Mouse (Mus musculus) limb, embryonic 12.5 days (tissue): ENCODE measurements around the gene Ooep. TPM values are rescaled to one million over a fixed set of nuclear protein-coding genes. Genes with fewer than 3 reads are reported as not detected.
"Not testable (repeated sequence)": the region's sequence is repeated elsewhere in the genome, so short reads cannot be mapped to it uniquely, and the experiment has no call there.

Experiments used
- ATAC-seq: fragments of 200-750 bp; cut with Nextera tagmentation; 2 replicates; pipeline ENCODE4 v1.8.0; 2017; ENCODE audit warnings: low read depth, moderate TSS enrichment; ENCODE audit not compliant: insufficient number of reproducible peaks, insufficient read depth, low FRiP score, low TSS enrichment
- H3K27ac ChIP-seq: fragments of 300-500 bp; sonication (generic); 2 replicates; pipeline ENCODE4 v1.5.1; 2016; ENCODE audit warnings: mild to moderate bottlenecking, moderate library complexity
- H3K27me3 ChIP-seq: fragments of 300-500 bp; sonication (generic); 2 replicates; pipeline ENCODE4 v1.6.1; 2016; ENCODE audit warnings: mild to moderate bottlenecking, moderate library complexity
- H3K36me3 ChIP-seq: fragments of 300-500 bp; sonication (generic); 2 replicates; pipeline ENCODE4 v1.6.1; 2016; ENCODE audit warnings: mild to moderate bottlenecking, moderate library complexity
- H3K4me1 ChIP-seq: fragments of 300-500 bp; sonication (generic); replicated peaks from 2 replicates; pipeline ENCODE4 v1.6.1; 2016
- H3K4me2 ChIP-seq: fragments of 300-500 bp; sonication (generic); 2 replicates; pipeline ENCODE4 v1.6.1; 2016; ENCODE audit warnings: mild to moderate bottlenecking, moderate library complexity
- H3K4me3 ChIP-seq: fragments of 300-500 bp; sonication (generic); replicated peaks from 2 replicates; pipeline ENCODE4 v1.5.1; 2016; ENCODE audit warnings: mild to moderate bottlenecking
- H3K9ac ChIP-seq: fragments of 300-500 bp; sonication (generic); replicated peaks from 2 replicates; pipeline ENCODE4 v1.6.1; 2016; ENCODE audit warnings: mild to moderate bottlenecking, moderate library complexity
- H3K9me3 ChIP-seq: fragments of 300-500 bp; sonication (generic); 2 replicates; pipeline ENCODE4 v1.6.1; 2016; ENCODE audit warnings: mild to moderate bottlenecking, moderate library complexity
- WGBS: fragments of 180-500 bp; shearing (Covaris S2); methylation state at CpG from one replicate; pipeline ENCODE4 v1.1.7; 2016; 5-methylcytosine and 5-hydroxymethylcytosine counted together
- polyA plus RNA-seq: library from polyadenylated mRNA; unstranded; fragments of >200 nt; fragmentation: Nextera tagmentation; extraction: Ambion mirVana; gene quantifications from 2 replicates; pipeline ENCODE4 v1.2.1, GENCODE M21; 2016

Ooep gene
- polyA plus RNA-seq, 1 experiment from 2014 or later, result 2.5 TPM

GRCm38 (mm10) chr9:78365850-78366544, 12.5 kb downstream of the Ooep start:
- H3K27ac ChIP-seq, result no peak overlapping the region
- H3K4me1 ChIP-seq, result no peaks in the 10 kb centered on the region
- no peak overlapping the region for H3K4me2 ChIP-seq
- H3K4me3 ChIP-seq, result no peak overlapping the region
- 71% methylated on average over 13 of the region's 13 CpGs for WGBS
- H3K9ac ChIP-seq, result no peak overlapping the region
- H3K9me3 ChIP-seq, result no peaks in the 10 kb centered on the region
- no peaks in the 10 kb centered on the region for H3K27me3 ChIP-seq
- ATAC-seq, result no peak
- no peaks in the 10 kb centered on the region for H3K36me3 ChIP-seq

DNA sequence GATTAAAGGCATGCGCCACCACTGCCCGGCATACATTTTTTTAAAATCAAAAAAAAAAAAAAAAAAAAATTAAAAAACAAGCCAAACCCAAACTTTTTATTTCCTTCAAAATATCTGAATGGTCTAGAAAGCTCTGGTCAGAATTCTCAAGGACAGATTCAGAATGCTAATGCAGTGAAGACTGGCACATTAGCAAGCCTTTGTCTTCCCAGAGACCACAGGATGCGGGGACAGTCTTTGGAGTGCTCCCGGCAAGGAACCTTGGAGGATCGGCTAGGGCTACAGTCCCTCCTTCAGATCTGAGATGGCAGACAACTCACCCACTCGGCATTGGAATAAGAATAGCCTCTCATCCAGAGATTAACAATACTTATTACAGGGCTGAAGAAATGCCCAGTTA, 13.8 kb downstream of the Ooep start:
- no peak overlapping the region for H3K4me3 ChIP-seq
- no peak overlapping the region for H3K9ac ChIP-seq
- H3K4me1 ChIP-seq, result no peaks in the 10 kb centered on the region
- no peak overlapping the region for H3K27ac ChIP-seq
- no peak overlapping the region for H3K4me2 ChIP-seq
- no peaks in the 10 kb centered on the region for H3K27me3 ChIP-seq
- no peaks in the 10 kb centered on the region for H3K9me3 ChIP-seq
- 91% methylated on average over 6 of the region's 6 CpGs for WGBS
- no peaks in the 10 kb centered on the region for H3K36me3 ChIP-seq
- ATAC-seq, result no peak

GRCm38 (mm10) chr9:78363374-78363773, 15.2 kb downstream of the Ooep start:
- 63% methylated on average over 6 of the region's 6 CpGs for WGBS
- Histone ChIP-seq H3K27ac (no peak overlapping the region), H3K36me3 (no peaks in the 10 kb centered on the region), H3K4me3 (no peak overlapping the region), H3K4me2 (no peak overlapping the region), H3K9me3 (no peaks in the 10 kb centered on the region), H3K27me3 (no peaks in the 10 kb centered on the region), H3K4me1 (no peaks in the 10 kb centered on the region), H3K9ac (no peak overlapping the region)
- ATAC-seq, result no peak

DNA sequence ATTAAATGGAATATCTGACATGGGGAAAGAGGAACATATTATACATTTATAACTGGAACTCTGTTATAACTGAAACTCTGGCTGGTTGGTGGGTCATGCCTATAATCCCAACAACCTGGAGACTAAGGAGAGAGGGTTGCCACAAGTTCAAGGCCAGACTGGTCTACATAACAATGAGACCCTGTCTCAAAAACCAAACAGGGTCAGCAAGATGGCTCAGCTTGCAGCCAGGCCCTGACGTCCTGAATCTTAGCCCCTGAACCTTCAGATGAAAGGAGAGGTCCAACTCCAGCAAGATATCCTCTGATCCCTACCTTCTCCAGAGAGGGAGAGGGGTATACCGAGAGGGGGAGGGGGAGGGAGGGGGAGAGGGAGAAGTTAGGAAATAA, 18.0 kb downstream of the Ooep start:
- Histone ChIP-seq H3K9ac (no peak overlapping the region), H3K36me3 (no peaks in the 10 kb centered on the region), H3K27me3 (no peaks in the 10 kb centered on the region), H3K9me3 (no peaks in the 10 kb centered on the region), H3K27ac (no peak overlapping the region), H3K4me1 (no peaks in the 10 kb centered on the region), H3K4me3 (no peak overlapping the region), H3K4me2 (no peak overlapping the region)
- 21% methylated on average over 2 of the region's 2 CpGs for whole genome bisulfite sequencing
- no peak for ATAC-seq

DNA sequence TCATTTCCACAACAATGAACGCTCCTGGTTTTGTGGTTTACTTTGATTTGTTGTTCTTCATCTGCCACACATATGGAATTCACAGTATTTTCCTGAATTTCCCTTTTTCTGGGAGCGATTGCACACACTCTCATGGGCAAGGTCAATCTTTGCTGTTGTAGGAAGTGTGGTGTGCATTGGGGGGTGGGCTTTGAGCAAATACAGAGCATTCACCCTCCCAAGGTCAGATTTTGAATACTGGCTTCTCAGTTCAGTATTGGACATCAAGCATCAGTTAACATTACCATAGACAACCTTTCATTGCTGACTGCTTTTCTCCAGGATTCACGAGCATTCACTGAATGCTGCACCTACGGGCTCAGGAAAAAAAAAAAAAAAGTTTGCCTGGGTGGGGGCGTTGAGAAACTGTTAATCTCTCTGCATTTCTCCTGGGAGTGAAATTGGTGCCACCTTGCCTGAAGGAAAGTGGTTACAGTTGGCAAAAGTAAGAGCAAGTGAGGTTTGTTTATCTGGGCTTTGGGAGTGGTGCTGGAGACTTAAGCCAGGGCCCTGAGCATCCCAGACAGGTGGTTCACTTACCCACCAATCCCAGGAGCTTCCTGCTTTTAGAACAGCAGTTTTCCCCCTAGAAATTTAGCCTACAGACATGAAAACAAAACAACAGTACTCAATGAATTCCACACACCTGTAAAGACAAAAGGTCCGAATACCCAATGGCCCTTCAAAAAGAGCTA, 18.6 kb downstream of the Ooep start:
- Histone ChIP-seq H3K4me3 (no peak overlapping the region), H3K27me3 (no peaks in the 10 kb centered on the region), H3K4me2 (no peak overlapping the region), H3K9ac (no peak overlapping the region), H3K36me3 (no peaks in the 10 kb centered on the region), H3K4me1 (no peaks in the 10 kb centered on the region), H3K9me3 (no peaks in the 10 kb centered on the region), H3K27ac (no peak overlapping the region)
- WGBS, result 73% methylated on average over 6 of the region's 6 CpGs
- ATAC-seq, result no peak

DNA sequence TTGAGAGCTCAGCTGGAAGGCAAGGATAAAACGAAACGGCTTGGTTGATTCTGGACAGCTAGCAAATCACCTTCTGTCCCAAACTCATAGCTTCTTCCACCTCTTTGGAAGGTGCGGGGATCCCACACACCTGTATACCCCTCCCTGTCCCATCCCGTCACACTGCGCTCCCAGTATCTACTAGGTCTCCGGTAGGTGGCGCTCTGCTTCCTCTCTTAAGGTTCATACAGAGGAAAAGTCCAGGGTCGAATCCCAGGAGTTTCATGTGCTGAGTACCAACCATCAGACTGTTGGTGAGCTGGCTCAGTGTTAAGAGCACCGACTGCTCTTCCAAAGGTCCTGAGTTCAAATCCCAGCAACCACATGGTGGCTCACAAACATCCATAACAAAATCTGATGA, 20.5 kb downstream of the Ooep start:
- H3K27me3 ChIP-seq, result no peaks in the 10 kb centered on the region
- no peaks in the 10 kb centered on the region for H3K9me3 ChIP-seq
- H3K4me1 ChIP-seq, result no peaks in the 10 kb centered on the region
- WGBS, result 14% methylated on average over 9 of the region's 9 CpGs
- no peak overlapping the region for H3K27ac ChIP-seq
- H3K9ac ChIP-seq, result no peak overlapping the region
- no peaks in the 10 kb centered on the region for H3K36me3 ChIP-seq
- no peak overlapping the region for H3K4me2 ChIP-seq
- ATAC-seq, result no peak
- no peak overlapping the region for H3K4me3 ChIP-seq

DNA sequence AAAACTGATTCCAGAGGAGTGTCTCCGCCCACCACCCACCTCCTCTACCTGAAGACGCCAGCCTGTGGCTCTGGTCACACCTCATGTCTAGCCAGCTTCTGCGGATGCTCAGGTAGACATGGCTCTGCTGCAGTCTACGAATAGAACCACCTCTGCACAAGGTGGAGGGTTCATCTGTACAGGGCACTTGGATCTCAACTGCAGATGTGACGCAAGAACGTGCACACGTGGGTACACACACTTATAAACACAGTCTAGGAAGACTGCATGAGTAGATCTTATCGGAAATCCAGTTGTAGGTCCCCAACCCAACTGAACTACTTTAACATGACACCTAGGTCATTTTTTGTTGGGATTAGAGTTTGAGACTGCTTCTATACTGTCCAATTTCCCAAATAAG, 22.9 kb downstream of the Ooep start, which contains the start of gene Gsta2:
Gene Gsta2, minus strand, starts transcription at position 178 of the 400 bp plus-strand sequence.
- 85% methylated on average over 8 of the region's 8 CpGs for WGBS
- Histone ChIP-seq H3K9ac (no peak within 1 kb of the TSS), H3K4me1 (no peaks in the 10 kb centered on the region), H3K9me3 (no peaks in the 10 kb centered on the region), H3K36me3 (no peaks in the 10 kb centered on the region), H3K4me2 (no peak within 1 kb of the TSS), H3K4me3 (no peak within 1 kb of the TSS), H3K27ac (no peak within 1 kb of the TSS), H3K27me3 (no peaks in the 10 kb centered on the region)
- no peak for ATAC-seq

GRCm38 (mm10) chr9:78354665-78355578, 23.6 kb downstream of the Ooep start:
- H3K9ac ChIP-seq, result no peak overlapping the region

DNA sequence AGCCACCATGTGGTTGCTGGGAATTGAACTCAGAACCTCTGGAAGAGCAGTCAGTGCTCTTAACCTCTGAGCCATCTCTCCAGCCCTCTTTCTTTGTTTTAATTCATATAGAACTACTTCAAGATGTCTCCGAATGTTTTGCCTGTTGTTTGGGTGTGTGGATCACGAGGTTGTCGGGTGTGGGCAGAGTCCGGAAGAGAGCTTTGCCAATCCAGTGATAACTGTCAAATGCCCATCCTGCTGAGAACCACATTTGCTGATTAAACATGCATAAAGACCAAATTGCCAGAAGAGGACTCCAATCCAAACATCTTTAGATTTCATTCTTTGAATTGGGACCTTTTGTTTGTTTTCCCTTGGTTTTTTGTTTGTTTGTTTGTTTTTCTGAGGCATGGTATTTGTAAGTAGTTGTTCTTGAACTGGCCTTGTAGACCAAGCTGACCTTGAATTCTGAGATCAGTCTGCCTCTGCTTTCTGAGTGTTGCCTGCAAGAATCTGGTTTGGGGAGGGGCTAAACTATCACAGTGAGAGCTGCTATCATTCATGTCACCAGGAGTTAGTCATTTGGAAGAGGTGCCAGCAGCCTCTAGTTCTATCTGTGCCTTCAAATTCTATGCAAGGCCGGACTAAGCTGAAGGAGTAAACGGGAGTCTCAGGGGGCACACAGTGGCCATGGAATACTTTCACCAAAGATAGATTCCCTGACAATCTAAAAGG, 26.9 kb downstream of the Ooep start:
- 84% methylated on average over 6 of the region's 6 CpGs for WGBS
- H3K4me1 ChIP-seq, result no peaks in the 10 kb centered on the region
- no peaks in the 10 kb centered on the region for H3K9me3 ChIP-seq
- no peak overlapping the region for H3K27ac ChIP-seq
- ATAC-seq, result no peak
- H3K27me3 ChIP-seq, result no peaks in the 10 kb centered on the region
- no peak overlapping the region for H3K4me2 ChIP-seq
- H3K36me3 ChIP-seq, result no peaks in the 10 kb centered on the region
- no peak overlapping the region for H3K9ac ChIP-seq
- H3K4me3 ChIP-seq, result no peak overlapping the region

More at GRCm38 (mm10) chr9:78354665-78355578, 23.6 kb downstream of the Ooep start:
- ATAC-seq, result no peak
- Histone ChIP-seq H3K4me2 (no peak overlapping the region), H3K4me1 (no peaks in the 10 kb centered on the region), H3K9me3 (no peaks in the 10 kb centered on the region), H3K27ac (no peak overlapping the region), H3K4me3 (no peak overlapping the region), H3K36me3 (no peaks in the 10 kb centered on the region), H3K27me3 (no peaks in the 10 kb centered on the region)
- WGBS, result 77% methylated on average over 11 of the region's 11 CpGs

GRCm38 (mm10) chr9:78350007-78350406, 28.5 kb downstream of the Ooep start:
- H3K4me2 ChIP-seq, H3K9ac ChIP-seq, H3K4me3 ChIP-seq, H3K36me3 ChIP-seq, H3K27ac ChIP-seq, H3K9me3 ChIP-seq, H3K27me3 ChIP-seq, ATAC-seq, H3K4me1 ChIP-seq: not testable (repeated sequence)

DNA sequence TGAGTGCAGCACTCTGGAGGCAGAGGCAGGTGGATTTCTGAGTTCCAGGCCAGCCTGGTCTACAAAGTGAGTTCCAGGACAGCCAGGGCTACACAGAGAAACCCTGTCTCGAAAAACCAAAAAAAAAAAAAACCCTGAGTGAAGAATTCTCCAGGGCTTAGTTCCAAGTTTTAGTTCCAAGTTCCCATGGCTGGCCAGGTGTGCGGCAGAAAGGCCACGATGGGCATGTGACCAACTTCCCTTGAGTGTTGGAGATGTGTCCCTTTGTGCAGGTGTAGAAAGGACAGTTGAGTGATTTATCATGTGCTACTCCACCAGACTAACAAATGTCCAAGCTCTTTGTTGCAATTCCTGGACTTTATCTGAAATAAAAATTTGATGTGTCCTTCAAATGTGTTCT, 29.4 kb downstream of the Ooep start:
- H3K4me1 ChIP-seq, result not testable (repeated sequence)
- WGBS, result 81% methylated on average over 3 of the region's 3 CpGs

More for the DNA sequence above, 29.4 kb downstream of the Ooep start:
- H3K9me3 ChIP-seq, ATAC-seq, H3K4me2 ChIP-seq, H3K27ac ChIP-seq, H3K4me3 ChIP-seq, H3K9ac ChIP-seq, H3K36me3 ChIP-seq, H3K27me3 ChIP-seq: not testable (repeated sequence)
